Mouse (Mus musculus): Measurements from ENCODE around the gene Pnp.
A peak's percentile ranks its signal among the peaks of the same experiment; 100 is the strongest.
"Not testable (repeated sequence)": the region's sequence is repeated elsewhere in the genome, so short reads cannot be mapped to it uniquely, and the experiment has no call there.

Pnp gene

GRCm38 (mm10) chr14:50930754-50931492 is at the start of gene Pnp, which contains the start of gene Pip4p1:
Gene Pnp, plus strand, starts transcription at chr14:50931082.
Gene Pip4p1, minus strand, starts transcription at chr14:50930856.
- peak; percentile 98 for DNase-seq

DNA sequence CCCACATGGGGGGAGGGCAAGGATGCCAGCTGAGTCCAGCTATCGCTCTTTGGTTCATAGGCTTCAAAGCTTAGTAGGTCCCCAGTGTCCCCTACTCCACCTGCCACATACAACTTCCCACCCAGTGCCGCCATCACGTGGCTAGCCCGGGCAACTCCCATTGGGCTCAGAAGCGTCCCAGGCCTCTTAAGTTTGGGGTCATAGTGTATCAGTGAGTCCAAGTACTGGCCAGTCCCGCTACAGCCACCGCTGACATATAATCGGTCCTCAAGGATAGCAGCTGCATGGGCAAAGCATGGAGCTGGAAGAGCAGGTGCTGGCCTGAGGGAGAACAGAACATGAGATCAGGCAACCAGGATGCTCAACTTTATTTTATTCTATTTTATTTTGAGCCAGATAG is 39.3 kb upstream of the Pnp start:
- DNase-seq: no peak

DNA sequence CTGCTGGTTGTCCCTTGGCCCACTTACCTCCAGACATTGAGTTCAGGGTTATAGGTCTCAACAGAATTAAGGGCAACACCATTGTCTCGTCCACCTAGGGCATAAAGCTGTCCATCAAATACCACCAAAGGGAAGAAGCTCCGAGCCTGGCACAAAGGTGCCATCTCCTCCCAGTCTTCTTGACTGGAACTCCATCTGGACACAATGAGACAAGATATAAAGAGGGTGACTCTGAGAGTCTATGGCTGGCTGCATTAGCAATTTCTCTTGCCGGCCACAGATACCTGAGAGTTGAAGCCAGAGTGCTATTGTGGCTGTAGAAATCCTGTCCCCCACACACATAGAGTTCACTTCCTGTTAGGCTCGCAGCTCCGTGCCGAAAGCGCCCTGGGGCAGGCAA is 38.8 kb upstream of the Pnp start:
- DNase-seq: no peak

DNA sequence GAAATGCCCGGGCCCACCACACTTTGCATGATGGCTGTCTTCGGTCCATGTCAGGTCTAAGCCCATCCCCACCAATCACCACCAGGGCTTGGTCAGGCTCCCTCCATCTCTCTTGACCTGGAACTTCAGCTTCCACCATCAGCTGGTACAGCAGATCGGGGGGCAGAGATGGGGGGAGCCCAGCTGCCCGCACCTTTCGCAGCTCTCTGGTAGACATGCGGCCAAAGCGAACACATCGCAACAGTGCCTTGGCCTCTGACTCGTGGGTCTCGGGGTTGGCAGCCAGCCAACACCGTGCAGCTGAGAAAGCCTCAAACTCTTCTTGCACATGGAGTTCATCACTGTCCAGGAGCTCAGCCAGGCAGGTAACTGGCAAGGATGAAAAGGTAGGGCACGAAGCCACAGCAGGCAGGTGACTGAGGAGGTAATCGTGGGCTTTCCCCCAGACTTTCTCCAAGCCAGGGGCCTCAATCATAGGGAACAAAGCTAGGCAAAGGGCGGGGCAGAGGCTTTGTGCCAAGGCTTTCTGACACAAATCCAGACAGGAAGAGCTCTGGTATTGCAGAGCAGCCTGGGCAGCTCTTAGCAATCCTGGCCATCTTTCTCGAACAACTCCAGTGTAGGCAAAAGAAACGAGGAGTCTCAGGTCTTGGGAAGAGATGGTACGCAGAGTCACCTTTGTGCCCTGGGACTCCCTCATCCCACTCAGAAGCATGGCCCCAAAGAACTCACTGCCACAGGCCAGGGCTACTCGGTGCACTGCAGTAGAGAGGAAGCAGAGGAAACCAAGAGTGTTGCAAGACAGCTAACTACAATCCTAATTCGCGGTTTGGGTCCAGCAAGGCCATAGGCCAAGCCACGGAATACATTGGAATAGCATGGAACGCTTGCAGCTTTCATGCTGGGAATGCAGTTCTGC is 38.1 kb upstream of the Pnp start:
- no peak for DNase-seq

GRCm38 (mm10) chr14:50895407-50895806 is 35.5 kb upstream of the Pnp start:
- DNase-seq: no peak

DNA sequence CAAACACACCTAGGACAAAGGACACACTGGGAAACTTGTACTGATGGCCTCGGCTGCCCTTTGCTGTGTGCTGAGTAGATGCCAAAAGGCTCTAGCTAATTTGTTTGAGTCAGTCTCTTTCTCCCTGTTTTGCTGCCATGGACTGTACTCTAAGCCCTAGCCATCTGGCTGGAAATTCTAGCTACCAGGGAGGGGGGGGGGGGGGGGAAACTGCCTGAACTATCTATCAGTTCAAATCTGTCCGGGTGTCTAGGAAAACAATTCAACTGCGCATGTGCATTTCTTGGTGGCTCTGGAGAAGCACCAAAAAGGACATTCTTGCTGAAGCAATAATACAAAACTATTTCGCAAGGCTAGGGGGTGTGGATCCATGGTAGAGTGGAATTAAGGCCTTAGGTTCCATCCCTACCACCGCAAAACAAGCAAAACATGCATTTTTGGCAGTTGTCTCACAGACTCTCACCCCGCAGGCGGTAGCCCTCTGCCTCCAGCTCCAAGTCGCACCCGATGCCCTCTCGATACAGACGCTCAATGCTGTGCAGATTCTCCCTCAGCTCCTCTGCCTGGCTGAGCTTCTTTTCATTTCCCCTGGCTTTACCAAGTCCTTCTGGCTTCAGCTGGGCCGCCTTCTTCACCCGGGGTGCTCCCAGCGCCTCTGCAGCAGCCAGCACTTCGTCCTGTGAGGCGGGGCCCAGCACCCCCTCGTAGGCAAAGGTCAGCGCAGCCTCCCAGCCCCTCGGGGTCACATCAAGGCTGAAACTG is 34.7 kb upstream of the Pnp start:
- DNase-seq: no peak

DNA sequence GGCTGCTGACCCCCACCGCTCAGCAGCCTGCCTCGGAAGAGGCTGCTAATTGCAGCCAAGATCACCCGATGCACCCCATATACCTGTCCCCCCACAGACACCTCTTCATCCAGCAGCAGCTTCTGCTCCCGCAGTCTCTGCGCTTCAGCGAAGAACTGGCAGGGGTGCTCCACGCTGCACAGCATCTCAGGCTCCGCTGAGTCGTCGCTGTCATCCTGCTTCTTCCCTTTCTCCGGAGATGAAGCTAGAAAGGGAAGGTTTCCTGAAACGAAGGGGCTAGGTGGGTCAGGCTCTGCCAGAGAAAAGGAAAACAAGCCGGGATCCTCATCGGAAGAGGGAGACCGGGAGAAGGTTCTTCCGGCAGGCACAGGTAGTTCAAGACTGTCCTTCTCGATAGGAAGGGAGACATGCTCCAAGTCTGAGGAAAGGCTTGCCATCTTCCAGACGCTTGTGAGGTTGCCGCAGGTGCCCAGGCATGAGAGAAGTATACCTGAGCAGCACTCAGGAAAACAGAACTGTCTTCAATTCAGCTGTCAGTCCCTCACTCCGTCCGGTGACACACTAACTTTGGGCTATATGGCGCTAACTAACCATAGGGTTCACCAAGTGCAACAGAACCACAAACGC is 34.0 kb upstream of the Pnp start:
- DNase-seq: peak; percentile 37

DNA sequence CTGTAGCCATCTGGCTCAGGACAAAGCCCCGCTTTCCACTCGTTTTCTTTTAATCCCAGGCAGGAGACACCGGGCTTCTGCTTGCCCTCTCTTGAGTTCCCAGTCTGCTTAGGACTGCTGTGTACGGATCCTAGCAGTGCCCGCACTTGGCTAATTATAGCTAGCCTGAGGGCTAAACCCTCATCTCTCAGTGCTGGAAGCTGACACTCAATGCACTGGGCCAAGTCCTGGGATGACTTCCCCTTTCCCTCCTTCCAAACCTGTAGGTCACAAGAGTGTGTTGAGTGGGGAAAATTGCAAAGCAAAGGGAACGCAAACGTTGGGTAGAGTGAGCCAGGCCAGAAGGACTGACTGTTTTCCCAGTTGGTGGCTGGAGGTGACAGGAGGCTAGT is 33.5 kb upstream of the Pnp start, which contains the start of gene Klhl33:
Gene Klhl33 (minus strand): TSS at position 134 of the 392 bp plus-strand sequence.
- DNase-seq: no peak

DNA sequence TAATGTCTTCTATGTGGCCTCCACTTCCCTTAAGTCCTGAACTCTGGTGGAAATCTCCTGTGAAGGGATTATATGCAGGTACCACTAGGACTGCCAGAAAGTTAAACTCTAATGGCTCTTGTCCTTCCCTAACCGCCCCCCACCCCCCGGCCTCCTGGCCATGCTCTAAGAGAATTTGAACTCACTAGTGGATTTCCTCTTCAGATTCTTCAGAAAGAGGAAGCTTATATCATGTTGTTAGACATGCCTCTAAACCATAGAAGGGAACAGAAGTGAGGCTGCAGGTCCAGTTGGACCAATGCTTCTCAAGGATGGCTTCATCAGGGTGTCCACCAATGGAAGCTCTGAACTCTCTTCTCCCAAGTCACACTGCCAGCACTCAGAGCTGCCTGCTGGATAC is 32.9 kb upstream of the Pnp start:
- DNase-seq: not testable (repeated sequence)

DNA sequence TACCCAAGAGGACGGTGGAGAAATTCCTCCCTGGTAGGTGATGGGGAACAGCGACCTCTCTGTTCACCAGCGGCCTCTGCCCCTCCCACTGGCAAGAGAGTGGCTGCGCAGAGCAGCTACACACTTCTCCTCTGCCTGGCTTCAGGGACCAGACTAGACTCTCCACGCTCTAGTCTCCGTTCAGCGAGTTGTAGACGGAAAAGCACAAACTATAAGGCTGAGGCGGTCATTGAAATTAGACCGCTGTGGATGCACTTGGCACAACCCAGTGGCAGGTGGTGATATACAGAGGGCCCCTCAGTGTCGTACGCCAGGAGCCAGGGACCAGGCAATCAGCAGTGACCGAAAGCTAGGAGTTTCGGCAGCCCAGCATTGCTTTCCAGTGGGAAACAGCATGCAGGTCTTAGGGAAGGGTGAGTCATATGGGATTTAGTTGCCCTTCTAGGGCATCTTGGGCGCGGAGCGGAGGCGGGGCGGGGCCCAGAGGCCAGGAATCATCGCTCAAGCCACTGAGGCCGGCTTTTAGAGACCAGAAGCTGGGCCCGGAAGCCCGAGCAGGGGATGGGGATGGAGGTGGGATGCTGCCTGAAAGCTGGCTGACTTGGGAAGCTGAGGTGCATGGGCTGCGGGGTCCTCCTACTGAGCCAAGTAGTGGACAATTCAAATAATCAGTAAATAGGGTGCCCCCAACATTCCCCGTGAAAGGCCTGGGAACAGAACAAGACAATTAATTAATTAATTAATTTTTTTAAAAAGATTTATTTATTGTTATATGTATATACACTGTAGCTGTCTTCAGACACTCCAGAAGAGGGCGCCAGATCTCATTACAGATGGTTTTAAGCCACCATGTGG is 26.7 kb upstream of the Pnp start:
- peak; percentile 11 for DNase-seq

- DNase-seq: no peak
Measured at GRCm38 (mm10) chr14:50904828-50905129, 26.1 kb upstream of the Pnp start.

DNA sequence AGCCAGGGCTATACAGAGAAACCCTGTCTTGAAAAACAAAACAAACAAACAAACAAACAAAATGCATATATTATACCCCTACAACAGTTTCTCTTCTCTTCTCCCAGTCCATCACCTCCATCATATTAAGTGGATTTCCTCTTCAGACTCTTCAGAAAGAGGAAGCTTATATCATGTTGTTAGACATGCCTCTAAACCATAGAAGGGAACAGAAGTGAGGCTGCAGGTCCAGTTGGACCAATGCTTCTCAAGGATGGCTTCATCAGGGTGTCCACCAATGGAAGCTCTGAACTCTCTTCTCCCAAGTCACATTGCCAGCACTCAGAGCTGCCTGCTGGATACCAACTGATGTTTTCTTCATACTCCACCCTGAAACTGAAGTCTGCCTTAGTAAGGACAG is 25.6 kb upstream of the Pnp start:
- DNase-seq: not testable (repeated sequence)

DNA sequence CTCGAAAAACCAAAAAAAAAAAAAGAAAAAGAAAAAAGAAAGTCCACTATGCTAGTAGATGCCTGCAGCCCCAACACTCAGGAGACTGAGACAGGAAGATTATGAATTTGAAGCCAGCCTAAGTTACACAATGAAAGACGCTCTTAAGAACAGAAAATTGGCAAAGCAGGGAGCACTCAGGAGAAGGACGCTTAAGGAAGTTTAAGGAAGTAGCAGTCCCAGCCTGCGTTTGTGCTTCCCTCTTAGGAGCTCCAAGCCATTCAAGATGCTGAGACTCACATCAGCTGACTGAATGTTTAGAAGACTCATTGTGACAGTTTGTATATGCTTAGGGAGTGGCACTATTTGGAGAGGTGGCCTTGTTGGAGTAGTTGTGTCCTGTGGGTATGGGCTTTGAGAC is 22.8 kb upstream of the Pnp start:
- no peak for DNase-seq

- DNase-seq: no peak
Measured at GRCm38 (mm10) chr14:50911356-50911755, 19.5 kb upstream of the Pnp start.

GRCm38 (mm10) chr14:50923437-50923836 is 7.4 kb upstream of the Pnp start:
- DNase-seq: not testable (repeated sequence)

- DNase-seq: peak; percentile 96
Measured at GRCm38 (mm10) chr14:50924281-50925064, 6.4 kb upstream of the Pnp start, which contains the start of the genes Osgep and Apex1. Gene Osgep, minus strand, starts transcription at chr14:50924893. Gene Apex1, plus strand, starts transcription at chr14:50924968.

DNA sequence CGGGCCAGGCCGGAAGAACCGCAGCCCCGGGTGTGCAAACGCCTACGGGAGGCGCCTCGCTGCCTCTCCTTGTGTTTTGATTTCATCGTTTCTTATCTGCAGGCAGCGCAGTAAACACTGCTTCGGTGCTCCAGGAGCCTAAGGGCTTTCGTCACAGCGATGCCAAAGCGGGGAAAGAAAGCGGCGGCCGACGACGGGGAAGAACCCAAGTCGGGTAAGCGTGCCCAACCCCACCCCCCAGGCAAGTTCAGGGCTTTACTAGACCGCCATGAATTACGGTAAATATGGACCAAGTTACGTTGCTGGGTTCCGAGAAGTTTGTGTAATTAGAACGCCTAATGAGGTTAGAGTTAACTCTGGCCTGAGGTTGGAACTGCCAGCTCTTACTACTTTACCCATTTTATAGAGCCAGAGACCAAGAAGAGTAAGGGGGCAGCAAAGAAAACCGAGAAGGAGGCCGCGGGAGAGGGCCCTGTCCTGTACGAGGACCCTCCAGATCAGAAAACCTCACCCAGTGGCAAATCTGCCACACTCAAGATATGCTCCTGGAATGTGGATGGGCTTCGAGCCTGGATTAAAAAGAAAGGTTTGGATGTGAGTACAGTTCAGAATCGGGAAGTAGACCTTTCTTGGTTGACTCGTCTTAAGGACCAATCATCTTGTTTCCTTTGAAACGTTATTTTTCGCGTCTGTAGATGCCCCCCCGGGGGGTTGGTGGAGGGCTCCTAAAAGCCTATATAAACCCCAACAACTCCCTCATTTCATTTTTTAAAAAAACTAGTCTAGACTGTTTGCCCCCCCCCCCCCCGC is 5.6 kb upstream of the Pnp start:
- no peak for DNase-seq

GRCm38 (mm10) chr14:50927366-50927765 is 3.5 kb upstream of the Pnp start:
- no peak for DNase-seq

DNA sequence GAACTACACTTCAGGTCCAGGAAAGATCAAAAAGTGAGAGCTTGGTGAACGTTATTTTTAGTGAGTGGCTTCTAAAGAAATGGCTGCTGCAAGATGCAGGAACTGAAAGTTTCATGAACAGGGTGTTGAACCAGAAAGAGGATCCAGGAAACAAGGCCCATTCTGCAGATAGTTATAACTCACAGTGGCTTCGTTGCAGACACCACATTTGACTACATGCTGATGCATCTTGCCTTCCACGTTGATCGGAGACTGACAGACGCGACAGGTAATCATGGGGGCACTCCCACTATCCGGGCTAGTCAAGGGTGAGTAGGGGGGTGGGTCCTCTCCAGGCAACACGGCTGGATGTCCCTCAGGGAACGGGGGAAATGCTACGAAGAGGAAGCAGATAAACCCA is 931 bp upstream of the Pnp start:
- no peak for DNase-seq

DNA sequence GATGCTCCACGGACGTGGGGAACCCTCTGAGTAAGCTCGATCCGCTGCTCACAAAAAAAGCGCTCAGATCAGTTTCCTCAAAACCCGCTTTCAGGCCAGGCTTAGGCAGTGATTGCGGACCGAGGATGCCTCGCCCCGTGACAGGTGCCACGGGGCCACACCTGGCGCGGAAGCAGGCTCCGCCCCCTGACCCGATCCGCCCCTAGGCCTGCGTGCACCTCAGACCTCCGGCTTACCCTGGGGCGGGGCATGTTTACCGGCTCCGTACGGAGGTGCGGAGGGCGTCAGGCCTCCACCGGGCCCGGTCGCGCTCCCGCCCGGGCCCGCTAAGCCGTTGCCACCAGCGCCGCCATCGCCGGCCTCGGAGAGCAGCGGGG is 517 bp upstream of the Pnp start:
- DNase-seq: peak; percentile 42
